Mouse (Mus musculus) bone marrow macrophage, adult 2 months (primary cell): ENCODE measurements around the gene Pla2g2d. TPM values are rescaled to one million over a fixed set of nuclear protein-coding genes. Genes with fewer than 3 reads are reported as not detected.

Experiments used
- H3K27ac ChIP-seq: 2 replicates; pipeline ENCODE4 v1.5.1; 2012; ENCODE audit warnings: low read depth, low read length; ENCODE audit not compliant: insufficient read depth
- H3K4me1 ChIP-seq: 2 replicates; pipeline ENCODE4 v1.6.1; 2012; ENCODE audit warnings: low read length; ENCODE audit not compliant: control insufficient read depth, insufficient read depth
- H3K4me3 ChIP-seq: 2 replicates; pipeline ENCODE4 v1.5.1; 2012; ENCODE audit warnings: mild to moderate bottlenecking, low read length, moderate library complexity; ENCODE audit not compliant: insufficient read depth
- CTCF ChIP-seq: IDR thresholded peaks from 2 replicates; pipeline ENCODE4 v1.5.1; 2012; ENCODE audit warnings: low read depth, mild to moderate bottlenecking, low read length, moderate library complexity
- POLR2A ChIP-seq: IDR thresholded peaks from 2 replicates; pipeline ENCODE4 v1.6.1; 2012; ENCODE audit warnings: mild to moderate bottlenecking, low read depth, low read length, borderline replicate concordance
- polyA plus RNA-seq: library from polyadenylated mRNA; stranded (reverse); fragments of >200 nt; gene quantifications from 2 replicates; pipeline ENCODE4 v1.2.4, GENCODE M21; 2012; ENCODE audit not compliant: missing spikeins, insufficient read depth, insufficient read length

Pla2g2d gene
- polyA plus RNA-seq, 1 experiment = not detected

DNA sequence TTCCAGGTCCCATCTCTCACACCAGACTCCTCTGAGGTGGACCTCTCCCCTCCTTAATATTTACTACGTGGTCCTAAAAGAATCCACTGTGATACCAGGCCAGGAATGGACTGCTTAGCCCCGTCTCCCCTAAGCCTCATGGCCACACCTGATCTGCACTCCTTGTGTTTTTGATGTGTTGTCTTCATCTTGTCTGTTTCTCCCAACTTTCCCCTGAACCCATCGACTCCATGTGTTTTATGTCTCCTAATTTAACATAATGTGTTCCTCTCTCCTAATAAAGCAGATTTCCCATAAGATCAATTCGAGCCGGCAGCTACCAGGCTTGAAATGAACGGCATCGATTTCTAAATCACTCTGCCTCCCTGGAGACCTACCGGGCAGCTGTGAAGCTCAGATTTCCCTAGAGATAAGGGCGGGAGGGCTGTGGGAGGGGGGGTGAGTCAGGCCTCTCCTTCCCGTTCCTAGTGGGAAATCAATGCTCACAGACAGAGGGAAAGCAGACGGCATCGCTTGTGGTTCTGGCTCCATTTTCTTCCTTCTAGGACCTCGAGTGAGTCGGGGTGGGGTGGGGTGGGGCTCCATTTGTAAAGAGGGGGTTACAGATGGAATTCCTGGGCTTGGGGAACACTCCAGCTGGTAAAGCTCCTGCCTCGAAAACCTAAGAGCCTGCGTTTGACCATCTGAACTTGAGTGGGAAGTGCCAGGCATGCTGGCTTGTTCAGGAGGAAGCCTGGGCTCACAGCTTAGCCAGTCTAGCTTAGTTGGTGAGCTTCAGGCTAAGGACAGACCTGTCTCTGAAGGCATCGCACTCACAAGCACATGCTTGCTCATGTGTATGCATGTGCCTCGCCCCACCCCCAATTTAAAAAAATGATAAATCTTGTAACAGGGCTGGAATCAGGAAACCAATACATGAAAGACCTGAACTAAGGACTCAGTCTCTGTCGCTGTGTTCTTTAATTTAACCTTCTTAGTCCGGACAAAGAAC lies 2.2 kb downstream of the Pla2g2d start:
- Histone ChIP-seq H3K27ac (no peak overlapping the region), H3K4me1 (no peaks in the 10 kb centered on the region), H3K4me3 (no peak overlapping the region)
- no peak for TF ChIP-seq POLR2A
- no peak for TF ChIP-seq CTCF

DNA sequence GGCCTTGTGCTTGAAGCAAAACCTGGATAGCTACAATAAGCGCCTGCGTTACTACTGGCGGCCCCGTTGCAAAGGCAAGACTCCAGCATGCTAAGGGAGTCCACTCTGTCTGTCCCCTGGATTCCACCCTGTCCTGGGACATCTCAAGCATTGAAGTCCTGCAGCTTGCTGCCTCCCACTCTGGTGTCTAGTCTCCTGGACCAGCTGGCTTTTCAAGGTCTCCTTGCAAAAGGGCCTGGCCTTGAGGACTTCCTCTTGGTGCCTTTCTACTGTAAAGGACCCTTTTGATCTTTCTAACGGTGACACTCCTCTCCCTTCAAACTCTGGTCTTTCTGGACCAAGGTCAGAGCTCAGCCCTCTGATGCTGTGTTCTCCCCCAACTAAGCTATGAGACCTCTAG lies 4.8 kb downstream of the Pla2g2d start:
- no peak overlapping the region for H3K27ac ChIP-seq
- no peak overlapping the region for H3K4me3 ChIP-seq
- no peaks in the 10 kb centered on the region for H3K4me1 ChIP-seq
- TF ChIP-seq CTCF (no peak), POLR2A (no peak)

DNA sequence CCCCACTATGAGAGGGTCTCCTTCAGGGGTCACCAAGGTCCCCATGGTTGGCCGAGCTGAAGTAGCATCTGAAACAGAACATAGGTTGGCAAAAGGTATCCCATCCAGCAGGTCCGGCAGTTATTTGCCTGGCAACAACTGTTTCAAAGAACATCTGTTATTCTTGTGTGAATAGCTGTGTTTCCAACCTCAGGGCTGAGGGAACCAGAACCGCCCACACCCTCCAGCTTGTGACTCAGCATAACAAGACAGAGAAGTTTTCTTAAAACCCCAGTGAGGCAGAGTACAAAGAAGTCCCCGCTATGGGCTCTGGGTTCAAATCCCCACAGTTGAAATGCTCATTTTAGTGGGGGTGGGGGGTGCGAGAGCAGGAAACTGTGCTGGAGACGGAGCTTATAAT lies 6.6 kb downstream of the Pla2g2d start:
- H3K4me1 ChIP-seq = peaks cover 2% of the 10 kb centered on the region
- TF ChIP-seq POLR2A (no peak), CTCF (no peak)
- no peak overlapping the region for H3K4me3 ChIP-seq

DNA sequence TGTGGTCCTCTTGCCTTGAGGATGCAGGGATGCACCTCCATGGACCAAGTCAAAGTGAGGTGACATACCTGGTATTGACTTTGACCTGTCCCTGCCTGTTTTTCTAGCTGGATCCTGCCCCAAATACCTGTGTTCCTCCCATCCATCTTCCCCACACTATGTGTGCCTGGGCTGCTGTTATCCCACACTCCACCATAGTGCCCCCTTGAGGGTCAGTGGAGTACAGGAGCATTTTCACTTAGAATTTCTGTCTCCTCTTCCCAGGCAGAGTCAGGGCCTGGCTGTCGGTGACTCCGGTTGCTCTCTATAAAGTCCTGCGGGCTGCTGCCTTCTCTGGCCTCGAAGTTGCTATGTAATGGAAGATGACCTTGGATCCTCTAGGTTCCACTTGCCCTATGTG lies 10.2 kb downstream of the Pla2g2d start:
- H3K4me1 ChIP-seq = peaks cover 2% of the 10 kb centered on the region
- H3K4me3 ChIP-seq = no peak overlapping the region
- 0 out of 2 replicates have a peak, but pooled peaks have one; percentile 16 for TF ChIP-seq CTCF
- TF ChIP-seq POLR2A = no peak
- no peak overlapping the region for H3K27ac ChIP-seq

More for the DNA sequence above, 6.6 kb downstream of the Pla2g2d start:
- no peak overlapping the region for H3K27ac ChIP-seq

DNA sequence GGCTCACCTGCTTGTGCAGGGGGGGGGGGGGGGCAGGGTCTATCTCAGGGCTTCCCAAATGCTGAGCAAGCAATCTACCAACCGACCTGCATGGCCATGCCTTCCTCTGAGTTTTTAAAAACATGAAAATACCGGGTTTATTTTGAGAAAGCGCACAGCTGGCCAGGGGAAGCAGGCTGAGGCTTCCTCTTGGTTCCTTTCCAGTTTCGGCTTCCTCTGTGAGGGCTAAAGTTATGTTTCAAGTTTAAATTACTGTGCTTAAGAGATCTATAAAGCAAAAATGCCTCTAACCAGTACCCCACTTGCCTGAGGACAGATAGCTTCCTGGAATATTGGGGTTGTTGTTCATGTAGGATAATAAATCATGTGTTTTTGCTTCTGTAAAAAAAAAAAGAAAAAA lies 10.6 kb downstream of the Pla2g2d start:
- H3K27ac ChIP-seq = no peak overlapping the region
- H3K4me3 ChIP-seq = no peak overlapping the region
- no peak for TF ChIP-seq CTCF
- TF ChIP-seq POLR2A = no peak
- H3K4me1 ChIP-seq = peaks cover 2% of the 10 kb centered on the region

DNA sequence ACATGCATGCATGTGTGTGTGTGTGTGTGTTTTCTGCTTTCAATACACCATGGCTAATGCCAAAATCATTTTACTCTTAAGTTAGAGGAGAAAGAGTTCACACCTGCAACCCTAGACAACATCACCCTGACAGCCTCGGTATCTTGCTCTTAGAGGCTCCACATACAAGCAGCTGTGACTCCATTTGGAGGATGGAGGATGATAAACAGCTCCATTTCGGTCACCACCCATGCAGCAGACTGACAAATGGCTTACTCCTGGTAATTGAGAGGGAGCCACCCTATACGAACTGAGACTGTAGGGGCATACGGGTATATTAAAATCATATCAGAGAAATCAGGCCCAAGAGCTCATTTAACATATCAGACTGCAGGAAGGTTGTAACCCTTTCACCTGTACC lies 12.8 kb downstream of the Pla2g2d start:
- peaks cover 2% of the 10 kb centered on the region for H3K4me1 ChIP-seq
- no peak overlapping the region for H3K4me3 ChIP-seq
- TF ChIP-seq POLR2A (no peak), CTCF (no peak)
- no peak overlapping the region for H3K27ac ChIP-seq

DNA sequence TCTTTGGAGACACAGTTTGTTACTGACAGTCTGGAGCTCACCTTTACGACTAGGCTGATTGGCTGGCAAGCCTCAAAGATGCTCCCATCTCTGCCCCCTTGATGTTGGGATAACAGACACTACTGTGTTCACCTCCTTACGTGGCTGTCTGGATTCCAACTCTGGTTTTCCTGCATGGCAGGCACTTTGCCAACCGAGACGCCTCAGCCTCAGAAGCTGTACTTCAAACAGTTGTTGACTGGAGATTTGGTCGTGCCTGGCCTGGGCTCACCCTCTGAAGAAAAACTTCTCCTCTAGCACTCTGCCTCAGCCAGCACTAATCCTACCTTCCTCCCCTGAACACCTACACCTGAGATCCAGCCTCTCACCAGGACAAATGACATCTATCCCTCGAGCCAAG lies 15.9 kb downstream of the Pla2g2d start:
- no peak for TF ChIP-seq CTCF
- no peak for TF ChIP-seq POLR2A
- H3K27ac ChIP-seq = no peak overlapping the region

DNA sequence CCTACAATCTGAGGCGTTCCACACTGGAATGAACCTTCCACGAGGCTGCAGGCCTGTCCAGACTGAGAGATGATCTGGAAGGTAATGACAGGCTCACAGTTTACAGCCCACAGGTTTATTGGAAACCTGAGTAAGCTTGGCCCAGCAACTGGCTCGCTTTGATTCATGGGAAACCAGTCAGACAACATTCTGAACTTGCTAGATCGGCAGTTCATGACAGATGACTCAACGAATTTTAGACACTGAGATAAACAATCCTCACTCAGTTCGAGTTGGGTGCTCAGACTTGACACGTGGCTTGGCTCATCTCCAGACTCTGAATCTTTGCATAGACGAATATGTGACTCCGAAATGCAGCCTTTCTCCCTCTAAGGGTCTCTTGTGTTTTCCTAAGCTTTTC lies 17.1 kb downstream of the Pla2g2d start:
- H3K4me3 ChIP-seq = no peak overlapping the region
- no peaks in the 10 kb centered on the region for H3K4me1 ChIP-seq
- no peak overlapping the region for H3K27ac ChIP-seq
- TF ChIP-seq POLR2A (no peak), CTCF (no peak)

More for the DNA sequence above, 15.9 kb downstream of the Pla2g2d start:
- H3K4me1 ChIP-seq = peaks cover 2% of the 10 kb centered on the region
- no peak overlapping the region for H3K4me3 ChIP-seq

DNA sequence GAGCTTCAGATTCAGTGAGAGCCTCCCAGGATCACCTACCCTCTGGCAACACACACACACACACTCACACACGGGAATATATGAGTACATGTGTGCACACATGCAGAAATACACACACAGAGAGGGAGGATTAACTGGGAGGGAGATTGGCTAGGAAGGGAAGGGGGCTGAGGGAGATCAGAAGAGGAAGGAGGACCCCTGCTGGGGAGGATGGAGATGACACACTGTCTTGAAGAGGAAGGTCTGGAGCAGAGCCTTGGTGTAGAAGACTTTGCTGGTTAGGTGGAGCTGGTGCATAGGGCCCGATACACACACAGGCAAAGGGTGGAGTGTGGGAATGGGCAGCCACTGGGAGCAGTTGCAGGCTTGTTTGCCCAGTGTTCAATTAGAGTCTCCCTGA lies 17.7 kb downstream of the Pla2g2d start:
- H3K4me3 ChIP-seq = no peak overlapping the region
- H3K4me1 ChIP-seq = no peaks in the 10 kb centered on the region
- no peak overlapping the region for H3K27ac ChIP-seq
- TF ChIP-seq POLR2A (no peak), CTCF (peak; percentile 41; the same call in 1 of the 2 replicates)

DNA sequence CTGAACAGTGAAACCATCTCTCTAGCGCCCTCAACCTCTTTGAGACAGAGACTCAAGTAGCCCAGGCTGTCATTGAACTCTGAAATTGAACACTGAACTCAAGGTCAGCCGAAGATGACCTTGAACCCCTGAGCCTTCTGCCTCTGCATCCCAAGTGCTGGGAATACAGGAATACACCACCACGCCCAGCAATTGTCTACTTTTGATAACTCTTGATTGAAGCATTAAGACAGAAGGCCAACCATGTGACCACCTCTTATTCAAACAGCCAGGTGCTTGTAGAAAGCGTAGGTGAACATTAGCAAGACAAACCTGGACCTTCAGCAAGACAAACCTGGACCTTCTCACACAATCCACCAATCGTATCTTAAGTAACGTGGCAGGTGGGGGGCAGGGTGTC lies 18.8 kb downstream of the Pla2g2d start:
- H3K4me1 ChIP-seq = no peaks in the 10 kb centered on the region
- no peak overlapping the region for H3K4me3 ChIP-seq
- no peak for TF ChIP-seq POLR2A
- TF ChIP-seq CTCF = no peak
- no peak overlapping the region for H3K27ac ChIP-seq
